Mouse (Mus musculus) forebrain, embryonic 16.5 days (tissue): ENCODE measurements around the gene Slc22a30. TPM values are rescaled to one million over a fixed set of nuclear protein-coding genes. Genes with fewer than 3 reads are reported as not detected.
"Not testable (repeated sequence)": the region's sequence is repeated elsewhere in the genome, so short reads cannot be mapped to it uniquely, and the experiment has no call there.

Experiments used
- ATAC-seq: fragments of 200-750 bp; cut with Nextera tagmentation; 2 replicates; pipeline ENCODE4 v1.8.0; 2017; ENCODE audit warnings: mild to moderate bottlenecking, moderate library complexity
- H3K27ac ChIP-seq: fragments of 300-500 bp; sonication (generic); 2 replicates; pipeline ENCODE4 v1.5.1; 2014; ENCODE audit warnings: low read length, control low read depth
- H3K27me3 ChIP-seq: fragments of 300-500 bp; sonication (generic); replicated peaks from 2 replicates; pipeline ENCODE4 v1.6.1; 2014; ENCODE audit warnings: low read length; ENCODE audit not compliant: control insufficient read depth, insufficient read depth
- H3K36me3 ChIP-seq: fragments of 300-500 bp; sonication (generic); 2 replicates; pipeline ENCODE4 v1.6.1; 2014; ENCODE audit not compliant: control insufficient read depth, insufficient read depth
- H3K4me1 ChIP-seq: fragments of 300-500 bp; sonication (generic); replicated peaks from 2 replicates; pipeline ENCODE4 v1.6.1; 2014; ENCODE audit warnings: low read length; ENCODE audit not compliant: control insufficient read depth, insufficient read depth
- H3K4me2 ChIP-seq: fragments of 300-500 bp; sonication (generic); 2 replicates; pipeline ENCODE4 v1.6.1; 2014; ENCODE audit warnings: mild to moderate bottlenecking, low read length, control low read depth
- H3K4me3 ChIP-seq: fragments of 300-500 bp; sonication (generic); replicated peaks from 2 replicates; pipeline ENCODE4 v1.5.1; 2014; ENCODE audit warnings: mild to moderate bottlenecking, low read length, control low read depth
- H3K9ac ChIP-seq: fragments of 300-500 bp; sonication (generic); replicated peaks from 2 replicates; pipeline ENCODE4 v1.6.1; 2014; ENCODE audit warnings: low read depth, low read length, control low read depth
- H3K9me3 ChIP-seq: fragments of 300-500 bp; sonication (generic); 2 replicates; pipeline ENCODE4 v1.6.1; 2016; ENCODE audit warnings: low read length; ENCODE audit not compliant: control insufficient read depth
- WGBS: fragments of 180-500 bp; shearing (Covaris S2); extraction: QIAGEN DNeasy Blood & Tissue Kit; methylation state at CpG from one replicate; pipeline ENCODE4 v1.1.7; 2014; 5-methylcytosine and 5-hydroxymethylcytosine counted together
- polyA plus RNA-seq: library from polyadenylated mRNA; unstranded; fragments of >200 nt; fragmentation: Nextera tagmentation; extraction: Ambion mirVana; gene quantifications from 2 replicates; pipeline ENCODE4 v1.2.1, GENCODE M21; 2015

The Slc22a30 gene
- not detected in 2 replicates for polyA plus RNA-seq

DNA sequence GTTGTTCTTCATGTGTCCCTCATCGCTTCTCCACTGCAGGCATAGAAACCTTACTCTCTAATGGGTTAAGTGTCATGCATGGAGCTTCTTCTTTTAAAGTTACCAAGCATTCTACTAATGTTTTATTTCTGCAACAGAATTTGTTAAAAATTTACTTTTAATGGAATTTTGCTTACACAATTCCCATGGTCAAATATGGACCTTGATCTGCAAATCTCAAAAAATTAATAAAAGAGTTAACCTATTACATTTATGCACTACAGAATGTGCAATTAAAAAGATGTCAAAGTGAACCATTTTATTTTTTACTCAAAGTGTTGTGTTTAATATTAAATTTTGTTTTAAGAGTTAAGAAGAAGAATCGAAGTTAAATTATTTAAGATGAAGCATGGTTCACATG, at the start of gene Slc22a30:
Gene Slc22a30 (minus strand): TSS at position 101 of the 400 bp plus-strand sequence.
- not testable (repeated sequence) for H3K9me3 ChIP-seq, H3K36me3 ChIP-seq, ATAC-seq, H3K4me2 ChIP-seq, H3K4me1 ChIP-seq, H3K27me3 ChIP-seq, H3K4me3 ChIP-seq, H3K9ac ChIP-seq, H3K27ac ChIP-seq
- 90% methylated on average over 1 of the region's 2 CpGs for WGBS

DNA sequence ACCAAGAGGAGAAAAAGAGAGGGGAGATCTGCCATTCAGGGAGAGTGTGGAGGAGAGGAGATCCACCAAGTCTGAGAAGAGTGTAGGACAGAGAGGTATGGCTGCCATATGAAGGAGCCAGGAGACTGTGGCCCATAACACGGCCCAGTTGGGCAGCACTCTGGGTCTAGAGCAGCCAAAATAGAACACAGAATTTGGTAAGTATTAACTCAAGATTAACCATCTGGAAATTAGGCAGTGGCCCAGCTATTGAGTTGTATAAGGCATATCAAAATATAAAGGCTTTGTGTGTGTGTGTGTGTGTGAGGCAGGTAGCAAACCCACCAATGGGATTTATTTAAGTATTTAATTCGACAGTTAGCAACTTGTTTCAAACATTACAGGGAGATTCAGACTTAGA, 43.4 kb upstream of the Slc22a30 start:
- H3K9ac ChIP-seq: no peak overlapping the region
- ATAC-seq: no peak
- no peak overlapping the region for H3K4me2 ChIP-seq
- no peak overlapping the region for H3K27ac ChIP-seq
- peaks cover 5% of the 10 kb centered on the region; the same call in 1 of the 2 replicates for H3K9me3 ChIP-seq
- no peaks in the 10 kb centered on the region for H3K27me3 ChIP-seq
- no peaks in the 10 kb centered on the region for H3K36me3 ChIP-seq
- WGBS: 74% methylated on average over 2 of the region's 2 CpGs
- H3K4me3 ChIP-seq: no peak overlapping the region
- H3K4me1 ChIP-seq: no peaks in the 10 kb centered on the region

DNA sequence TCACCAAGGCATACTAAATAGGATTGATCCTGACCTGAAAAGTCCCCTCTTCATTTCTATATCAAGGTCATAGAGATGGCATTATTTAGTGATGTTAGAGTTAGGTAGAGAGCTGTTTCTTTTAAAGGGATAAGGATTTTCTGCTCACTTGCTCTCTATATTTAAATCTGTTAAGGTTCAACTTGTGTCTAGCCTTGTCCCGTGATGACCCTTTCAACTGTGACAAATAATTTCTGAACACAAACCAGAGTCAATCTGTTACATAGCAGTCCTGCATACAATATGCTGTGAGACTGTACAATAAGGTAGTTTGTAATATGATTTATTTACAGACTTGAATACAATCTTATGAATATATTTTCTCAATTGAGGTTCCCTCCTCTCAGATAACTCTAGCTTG, 42.6 kb upstream of the Slc22a30 start:
- H3K9me3 ChIP-seq: peaks cover 4% of the 10 kb centered on the region; the same call in 1 of the 2 replicates
- H3K4me3 ChIP-seq: no peak overlapping the region
- ATAC-seq: no peak
- no peaks in the 10 kb centered on the region for H3K27me3 ChIP-seq
- H3K9ac ChIP-seq: no peak overlapping the region
- H3K27ac ChIP-seq: no peak overlapping the region
- H3K4me1 ChIP-seq: no peaks in the 10 kb centered on the region
- no peaks in the 10 kb centered on the region for H3K36me3 ChIP-seq
- no peak overlapping the region for H3K4me2 ChIP-seq
- WGBS: 77% methylated on average over 1 of the region's 1 CpGs

- Histone ChIP-seq H3K27me3 (no peaks in the 10 kb centered on the region), H3K9me3 (no peaks in the 10 kb centered on the region), H3K9ac (no peak overlapping the region), H3K27ac (no peak overlapping the region), H3K36me3 (no peaks in the 10 kb centered on the region), H3K4me3 (no peak overlapping the region), H3K4me1 (no peaks in the 10 kb centered on the region), H3K4me2 (no peak overlapping the region)
- 83% methylated on average over 5 of the region's 5 CpGs for WGBS
- ATAC-seq: no peak
These were observed 26.2 kb upstream of the Slc22a30 start for GRCm38 (mm10) chr19:8431051-8431662.

- not testable (repeated sequence) for H3K9ac ChIP-seq, H3K36me3 ChIP-seq, H3K9me3 ChIP-seq, H3K27ac ChIP-seq, ATAC-seq, H3K4me2 ChIP-seq, H3K4me3 ChIP-seq, H3K27me3 ChIP-seq, H3K4me1 ChIP-seq
- 62% methylated on average over 14 of the region's 14 CpGs for WGBS
These were observed 2.5 kb upstream of the Slc22a30 start for GRCm38 (mm10) chr19:8407290-8408021.

Other genes with a start within 250 kb of the Slc22a30 start
- gene Slc22a29, start 186.2 kb downstream of the Slc22a30 start, polyA plus RNA-seq: 0.25 and 0.34 TPM in 2 replicates
- 9.2 and 11.2 TPM in 2 replicates for gene Slc22a8, start 186.1 kb upstream of the Slc22a30 start, polyA plus RNA-seq
- 9.4 and 14.0 TPM in 2 replicates for gene Slc22a6, start 212.9 kb upstream of the Slc22a30 start, polyA plus RNA-seq